Mouse (Mus musculus) thymus, adult 2 months (tissue): ENCODE measurements around the gene Nploc4.

Source experiments
- CTCF ChIP-seq: fragments of 200-500 bp; IDR thresholded peaks from 2 replicates; pipeline ENCODE4 v1.5.1; 2012; ENCODE audit warnings: mild to moderate bottlenecking, control low read depth, low read length, moderate library complexity, borderline replicate concordance; ENCODE audit not compliant: control insufficient read depth, poor library complexity, insufficient read depth; ENCODE audit errors: extremely low read depth
- POLR2A ChIP-seq: fragments of 200-500 bp; IDR thresholded peaks from 2 replicates; pipeline ENCODE4 v1.6.1; 2012; ENCODE audit warnings: mild to moderate bottlenecking, low read length, control low read depth, moderate library complexity; ENCODE audit not compliant: control insufficient read depth, poor library complexity, insufficient read depth; ENCODE audit errors: extremely low read depth

DNA sequence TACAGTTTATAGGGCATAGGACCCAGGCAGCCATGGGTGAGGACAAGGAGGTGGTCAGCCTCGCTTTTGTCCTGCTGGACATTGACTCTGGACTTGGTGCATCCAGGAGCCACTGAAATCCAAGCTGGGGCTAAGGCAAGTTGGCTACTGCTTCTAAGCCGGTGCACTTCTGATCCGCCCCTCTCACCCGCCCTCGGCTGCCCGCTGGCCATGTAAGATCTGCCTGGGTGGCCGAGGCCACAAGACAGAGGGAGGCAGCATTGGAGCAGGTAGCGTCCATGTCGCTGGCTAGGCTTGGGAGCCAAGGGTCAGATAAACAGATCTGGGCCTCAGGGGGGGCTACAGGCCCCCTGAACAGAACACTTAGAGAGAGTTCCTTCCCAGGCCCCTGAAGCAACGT, 76.2 kb downstream of the Nploc4 start, which contains the start of gene Fscn2:
- TF ChIP-seq CTCF, result no peak
- TF ChIP-seq POLR2A, result no peak
